Mouse (Mus musculus) ovary, postnatal 10 days (tissue): ENCODE data around the gene Cd9.

Source experiments
- DNase-seq: peaks from one replicate; pipeline ENCODE4 v3.0.0; 2022; ENCODE audit warnings: low spot score

Cd9 gene

DNA sequence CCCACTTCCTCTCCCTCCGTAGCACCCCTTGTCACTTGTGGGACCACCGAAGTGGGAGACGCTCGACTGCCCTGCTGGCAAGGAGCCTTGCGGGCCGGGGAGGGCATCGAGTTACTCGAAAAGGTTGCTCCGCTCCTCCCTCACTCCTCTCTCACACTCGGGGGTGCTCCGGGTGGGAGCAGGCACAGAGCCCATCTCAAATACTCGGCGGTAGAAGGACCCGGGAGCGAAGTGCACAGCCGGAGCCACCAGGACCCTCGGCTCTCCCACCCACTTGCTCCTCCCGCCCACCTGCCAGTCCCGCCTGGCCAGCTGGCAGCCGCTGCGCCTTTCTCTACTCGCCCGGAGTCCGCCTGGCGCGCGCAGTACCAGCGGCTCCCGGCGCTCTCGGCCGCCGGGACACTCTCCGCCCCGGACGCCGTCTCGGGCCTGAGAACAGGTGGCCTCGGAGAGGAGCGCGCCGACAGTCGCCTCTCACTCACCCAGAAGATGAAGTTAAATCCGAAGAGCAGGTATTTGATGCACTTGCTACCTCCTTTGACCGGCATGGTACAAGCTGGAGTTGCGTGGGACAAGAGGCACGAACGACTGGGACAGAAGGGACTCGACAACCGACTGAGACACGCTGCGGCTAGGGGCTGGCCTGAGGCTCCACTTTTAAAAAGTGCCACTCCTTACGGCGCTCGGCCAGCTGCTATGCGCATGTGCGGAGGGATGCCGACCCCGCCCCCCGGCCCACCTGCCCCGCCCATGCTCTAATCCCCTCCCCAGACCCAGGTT lies at the start of gene Cd9:
TSS of gene Cd9 (minus strand) at position 700 of the 780 bp plus-strand sequence.
- DNase-seq = peak; percentile 77

GRCm38 (mm10) chr6:125541296-125541695 lies 46.7 kb upstream of the Cd9 start:
- DNase-seq = no peak

GRCm38 (mm10) chr6:125540826-125541225 lies 46.2 kb upstream of the Cd9 start:
- DNase-seq = no peak

- DNase-seq = no peak
Measured at GRCm38 (mm10) chr6:125540199-125540598, 45.6 kb upstream of the Cd9 start.

- DNase-seq = no peak
Measured at GRCm38 (mm10) chr6:125539423-125539822, 44.8 kb upstream of the Cd9 start.

GRCm38 (mm10) chr6:125538469-125538868 lies 43.9 kb upstream of the Cd9 start:
- DNase-seq = no peak

DNA sequence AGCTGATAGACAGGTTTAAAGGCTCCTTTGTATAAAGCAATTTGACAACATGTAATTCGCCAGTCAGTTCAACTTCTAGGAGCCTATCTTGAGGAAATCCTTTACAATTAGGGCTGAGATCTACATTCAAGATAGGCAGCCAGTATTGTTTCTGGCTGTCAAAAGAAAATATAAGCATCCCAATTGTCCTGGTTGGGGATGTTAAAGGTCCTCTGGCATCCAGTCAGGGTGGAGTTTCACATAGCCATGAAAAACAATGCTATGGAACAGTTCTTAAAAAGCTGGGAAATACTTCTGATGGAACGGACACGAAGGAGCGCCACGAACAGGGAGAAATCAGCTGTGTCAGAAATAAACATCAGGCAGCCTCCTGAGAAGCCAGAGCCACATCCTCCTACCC lies 40.4 kb upstream of the Cd9 start:
- DNase-seq = no peak

GRCm38 (mm10) chr6:125533104-125533650 lies 38.6 kb upstream of the Cd9 start:
- no peak for DNase-seq

DNA sequence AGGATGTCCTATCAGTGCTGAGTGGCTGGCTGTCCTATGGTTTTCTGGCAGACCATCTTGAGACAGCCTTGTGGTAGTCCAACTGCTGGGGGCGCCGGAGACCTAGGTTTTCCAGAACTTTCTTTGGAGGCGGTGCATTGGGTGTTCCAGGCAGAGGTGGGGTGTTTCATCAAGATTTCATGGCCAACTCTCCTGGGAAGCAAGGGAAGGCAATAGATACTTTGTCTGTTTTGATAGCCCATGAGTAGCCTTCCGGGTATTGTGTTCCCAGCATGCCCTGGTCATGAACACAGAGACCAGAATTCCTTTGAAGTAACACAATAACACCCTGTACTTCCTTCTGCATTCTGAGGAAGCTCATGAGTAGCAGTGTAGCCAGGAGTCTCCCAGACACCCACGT lies 34.9 kb upstream of the Cd9 start:
- no peak for DNase-seq

- no peak for DNase-seq
Measured at GRCm38 (mm10) chr6:125528614-125529200, 34.1 kb upstream of the Cd9 start.

DNA sequence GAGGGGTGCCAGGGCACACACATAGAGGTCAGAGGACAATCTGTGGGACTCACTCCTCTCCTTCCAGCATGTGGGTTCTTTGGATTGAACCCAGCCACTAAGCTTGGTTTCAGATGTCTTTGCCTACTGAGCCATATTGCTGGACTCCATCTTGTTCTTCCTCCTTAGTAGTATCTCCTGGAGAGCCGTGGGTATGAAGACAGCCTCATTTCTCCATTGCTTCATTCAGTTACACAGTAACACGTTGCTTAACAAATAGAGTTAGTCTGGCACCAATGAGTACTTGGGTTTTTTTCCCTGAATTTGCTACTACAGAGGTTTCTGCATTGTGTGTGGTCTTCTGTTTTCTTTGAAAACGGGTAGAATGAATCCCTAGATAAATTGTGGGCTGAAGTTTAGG lies 31.5 kb upstream of the Cd9 start:
- DNase-seq = no peak

GRCm38 (mm10) chr6:125524027-125524426 lies 29.4 kb upstream of the Cd9 start:
- no peak for DNase-seq

DNA sequence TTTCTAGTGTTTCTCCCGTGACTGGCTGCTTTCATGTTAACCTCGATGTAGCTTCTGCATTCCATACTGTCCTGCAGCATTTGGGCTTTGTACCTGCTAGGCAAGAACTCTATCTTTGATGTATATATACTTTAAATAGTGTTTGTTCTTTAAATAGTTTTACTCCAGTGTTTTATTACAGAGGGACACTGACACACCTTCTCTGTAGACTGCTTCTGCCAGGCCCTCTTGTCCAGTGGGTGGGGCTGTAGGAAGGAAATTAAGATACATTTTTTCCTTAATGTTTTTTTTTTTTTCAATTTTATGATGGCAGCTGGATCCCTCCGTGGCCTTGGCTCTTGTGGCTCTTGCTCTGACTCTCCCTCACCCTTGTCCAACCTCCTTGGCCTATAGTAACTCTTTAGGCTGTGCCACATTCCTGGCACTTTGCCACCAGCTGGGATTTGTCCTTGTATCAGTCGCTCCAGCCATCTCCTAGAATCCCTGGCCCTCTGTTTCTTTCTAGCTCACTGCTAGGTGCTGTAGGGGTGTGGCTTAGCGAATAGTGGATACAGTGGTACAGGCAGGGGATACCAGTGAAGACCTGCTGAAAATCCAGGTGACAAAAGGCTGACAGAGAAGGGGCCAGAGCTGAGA lies 27.1 kb upstream of the Cd9 start:
- DNase-seq = no peak

GRCm38 (mm10) chr6:125515503-125516315 lies 21.1 kb upstream of the Cd9 start:
- no peak for DNase-seq

- no peak for DNase-seq
Measured at GRCm38 (mm10) chr6:125512950-125513596, 18.5 kb upstream of the Cd9 start.

DNA sequence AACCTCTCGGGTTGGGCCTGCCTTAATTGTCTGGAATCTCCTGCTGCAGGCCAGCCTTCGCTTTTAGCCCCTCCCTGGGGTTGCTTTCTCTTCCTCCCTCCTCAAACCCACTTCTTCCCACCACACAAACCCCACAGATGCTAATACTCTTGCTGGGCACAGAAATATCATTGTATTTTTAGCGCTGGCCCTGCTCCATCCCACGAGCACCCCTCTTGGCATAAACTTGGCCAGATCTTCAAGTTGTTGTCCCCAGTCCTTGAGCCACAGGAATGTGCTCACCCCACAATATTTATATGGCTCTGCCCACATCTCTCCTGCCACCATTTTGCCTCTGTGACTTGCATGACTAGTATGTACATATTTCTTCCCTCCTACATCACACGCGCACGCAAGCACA lies 16.6 kb upstream of the Cd9 start:
- no peak for DNase-seq

DNA sequence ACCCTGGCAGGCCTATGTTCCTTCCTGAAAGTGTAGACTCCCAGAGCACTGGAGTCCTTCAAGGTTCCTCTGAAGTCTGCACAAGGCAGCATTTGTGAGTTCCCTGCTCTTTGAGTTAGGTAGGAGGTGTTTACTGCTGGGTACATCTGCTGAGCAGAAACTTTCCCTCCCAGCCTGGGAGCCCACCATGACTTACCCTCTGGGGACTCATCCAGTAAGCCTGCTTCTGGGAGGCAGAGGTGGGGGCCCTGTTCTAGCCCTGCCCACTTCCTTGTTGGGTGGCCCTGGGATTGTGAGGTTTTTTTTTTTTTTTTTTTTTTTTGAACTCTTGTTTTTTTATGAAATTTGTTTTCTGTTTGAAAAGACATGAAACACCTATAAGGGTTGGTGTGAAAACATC lies 16.1 kb upstream of the Cd9 start:
- no peak for DNase-seq

DNA sequence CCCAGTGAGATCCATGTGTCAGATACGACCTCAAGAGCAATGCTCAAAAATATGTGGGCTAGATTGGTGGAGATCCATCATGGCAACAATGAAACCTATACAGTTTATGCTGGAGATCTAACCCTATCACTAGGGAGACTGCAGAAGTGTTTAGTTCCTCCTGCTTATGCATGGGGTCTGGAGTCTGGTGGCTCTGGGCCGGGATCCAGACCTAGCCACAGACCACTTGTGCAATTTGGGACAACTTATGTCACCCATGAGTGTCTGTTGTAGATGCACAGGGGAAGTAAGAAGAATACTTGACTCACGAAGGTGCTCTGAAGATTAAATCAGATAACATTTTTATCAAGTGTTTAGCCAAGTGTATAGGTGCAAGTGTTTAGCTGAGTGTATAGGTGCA lies 15.2 kb upstream of the Cd9 start:
- no peak for DNase-seq

DNA sequence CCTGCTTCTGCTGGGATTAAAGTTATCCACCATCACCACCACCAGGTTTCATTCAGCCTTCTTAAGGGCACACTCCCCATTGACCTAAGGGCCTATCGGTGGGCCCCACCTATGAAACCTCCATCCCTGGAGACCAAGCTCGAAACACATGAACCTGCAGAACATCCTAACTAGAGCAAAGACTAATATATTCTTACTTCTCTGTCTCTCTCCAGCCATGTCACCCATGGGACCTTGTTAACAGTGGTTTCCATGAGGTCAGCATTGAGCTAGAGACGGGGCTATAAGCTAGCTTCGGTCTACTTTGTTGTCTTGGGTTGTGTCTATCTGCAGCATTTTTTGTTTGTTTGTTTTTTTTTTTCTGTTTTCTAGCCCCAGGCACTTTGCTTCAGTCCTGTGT lies 11.8 kb upstream of the Cd9 start:
- no peak for DNase-seq

DNA sequence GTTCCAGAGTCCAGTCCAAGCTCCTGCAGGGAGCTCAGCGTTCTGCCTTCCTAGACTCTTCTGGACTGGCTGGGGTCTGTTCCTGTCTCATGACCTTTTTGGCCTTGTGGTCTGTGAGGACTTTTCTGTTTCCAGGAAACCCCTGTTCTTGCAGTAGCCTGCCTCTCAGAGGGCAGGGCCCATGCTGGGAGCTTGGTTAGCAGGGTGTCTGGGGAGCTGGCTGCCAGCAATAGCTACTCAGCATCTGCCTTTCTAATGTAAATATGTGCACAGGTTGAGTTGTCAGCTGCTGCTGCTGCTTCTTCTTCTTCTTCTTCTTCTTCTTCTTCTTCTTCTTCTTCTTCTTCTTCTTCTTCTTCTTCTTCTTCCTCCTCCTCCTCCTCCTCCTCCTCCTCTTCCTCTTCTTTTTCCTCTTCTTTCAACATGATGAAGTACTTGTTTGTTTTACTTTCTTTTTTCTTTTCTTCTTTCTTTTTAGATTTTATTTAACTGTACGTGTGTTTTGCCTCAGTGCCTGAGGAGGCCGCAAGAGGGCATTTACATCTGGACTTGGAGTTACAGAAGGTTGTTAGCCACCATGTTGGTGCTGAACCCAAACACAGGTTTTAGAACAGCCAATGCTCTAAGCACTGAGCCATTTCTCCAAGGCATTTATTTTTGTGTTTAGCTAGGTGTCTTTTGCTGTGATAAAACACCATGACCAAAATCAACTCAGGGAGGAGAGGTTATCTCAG lies 10.2 kb upstream of the Cd9 start:
- no peak for DNase-seq

- DNase-seq = no peak
Measured at GRCm38 (mm10) chr6:125503186-125503802, 8.7 kb upstream of the Cd9 start.
